Mouse (Mus musculus) left cerebral cortex, adult 2 months (tissue): ENCODE data around the gene Wtap. TPM values are rescaled to one million over a fixed set of nuclear protein-coding genes. Genes with fewer than 3 reads are reported as not detected.

Source experiments
- DNase-seq, 2 experiments: peaks; one replicate each; pipeline ENCODE4 v3.0.0; 2021 to 2022; ENCODE audit warnings: low spot score in 2 of 2, mixed read lengths in 1 of 2; ENCODE audit errors: extremely low spot score in 1 of 2
- H3K27ac ChIP-seq: fragments of 200-600 bp; 2 replicates; pipeline ENCODE4 v1.8.1; 2022
- H3K4me3 ChIP-seq: fragments of 200-600 bp; 2 replicates; pipeline ENCODE4 v1.8.1; 2022
- CTCF ChIP-seq: fragments of 200-600 bp; IDR thresholded peaks from 2 replicates; pipeline ENCODE4 v1.8.1; 2022; ENCODE audit warnings: antibody characterized with exemption, mild to moderate bottlenecking, moderate library complexity
- intact Hi-C: fragments of 180-260 bp; cut with DNase I; formaldehyde crosslinking; loops from one replicate; pipeline ENCODE4 v1.15.1; 2025
- total RNA-seq, 2 experiments: library from RNA; stranded (reverse); gene quantifications; 2 replicates each; pipeline ENCODE4 v1.2.3; 2021

Wtap gene
- total RNA-seq, 2 experiments from 2014 or later = 52.7 to 54.2 TPM

GRCm38 (mm10) chr17:12925703-12926180, 68.2 kb downstream of the Wtap start:
- TF ChIP-seq CTCF = no peak
- Histone ChIP-seq H3K27ac (no peak overlapping the region), H3K4me3 (no peak overlapping the region)
- intact Hi-C loops = no loop called here
- no peak for DNase-seq

- no peak for DNase-seq
- intact Hi-C loops = no loop called here
- H3K4me3 ChIP-seq = no peak overlapping the region
- TF ChIP-seq CTCF = no peak
- no peak overlapping the region for H3K27ac ChIP-seq
These were observed 69.0 kb downstream of the Wtap start for GRCm38 (mm10) chr17:12925001-12925400.

GRCm38 (mm10) chr17:12921073-12921472, 72.9 kb downstream of the Wtap start:
- TF ChIP-seq CTCF = no peak
- intact Hi-C loops = no loop called here
- Histone ChIP-seq H3K27ac (no peak overlapping the region), H3K4me3 (no peak overlapping the region)
- no peak for DNase-seq

Other genes starting within 250 kb of the Wtap start
- 10 to 100 TPM; 29.1 to 29.3 TPM for gene Igf2r, start 224.5 kb downstream of the Wtap start, total RNA-seq
- 10 to 100 TPM; 36.8 to 42.2 TPM for gene Mas1, start 126.0 kb downstream of the Wtap start, total RNA-seq
- not detected for gene Mrgprh, start 118.1 kb downstream of the Wtap start, total RNA-seq
- gene Pnldc1, start 83.9 kb downstream of the Wtap start, total RNA-seq = 1 to 10 TPM; 2.8 to 4.0 TPM
- gene Tcp1, start 78.5 kb downstream of the Wtap start, total RNA-seq = 100 to 1,000 TPM; 193 to 195 TPM
- 10 to 100 TPM; 56.1 to 60.5 TPM for gene Mrpl18, start 77.8 kb downstream of the Wtap start, total RNA-seq
- 1 to 10 TPM; 5.0 TPM for gene Acat3, start 53.6 kb downstream of the Wtap start, total RNA-seq
- 10 to 100 TPM; 53.4 to 55.6 TPM for gene Acat2, start 33.4 kb downstream of the Wtap start, total RNA-seq
- 100 to 1,000 TPM; 267 to 273 TPM for gene Sod2, start 12.7 kb upstream of the Wtap start, total RNA-seq
- gene Gpr31b, start 58.1 kb upstream of the Wtap start, total RNA-seq = not detected
- gene Tcp10b, start 66.9 kb upstream of the Wtap start, total RNA-seq = 1 to 10 TPM in 1 of 2 experiments, under 1 TPM in 1; 0.61 to 1.4 TPM
- under 1 TPM in 1 of 2 experiments, not detected in 1; 0.16 TPM for gene Unc93a, start 137.6 kb upstream of the Wtap start, total RNA-seq
- not detected for gene Smok2a, start 227.0 kb upstream of the Wtap start, total RNA-seq
- not detected for gene Smok2b, start 236.1 kb upstream of the Wtap start, total RNA-seq